25 mouse cellular contexts compared by ENCODE assay signal in the genomic region with DNA sequence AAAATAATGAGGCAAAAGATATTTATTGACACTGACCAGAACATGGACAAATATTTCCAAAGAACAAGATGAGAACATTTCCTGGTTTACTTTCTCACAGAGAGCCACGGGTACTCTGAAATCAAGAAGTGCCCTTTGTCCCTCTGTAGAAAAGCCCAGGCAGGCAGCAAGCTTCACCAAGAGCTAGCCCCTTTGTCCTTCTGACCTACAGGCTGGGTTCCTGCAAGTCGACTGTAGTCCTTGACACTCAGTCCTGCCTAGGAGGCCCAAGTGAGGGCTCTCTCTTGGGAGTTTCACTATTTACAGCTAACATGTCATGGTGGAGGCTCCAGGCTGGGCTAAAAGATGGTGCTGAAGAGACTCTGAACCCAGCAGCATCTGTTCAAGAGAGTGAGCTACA.
DNase-seq lines count a peak whose midpoint lies in the region; ATAC-seq and TF ChIP-seq lines count a peak whose summit lies in the region.
"Had no signal": no experiment of that assay in that cellular context is flagged by ENCODE, and none has a peak within 500 bp of the region (broad histone marks: within the 10 kb centered on the region; RNA-seq: fewer than 3 reads in every experiment).

No protein-coding gene starts in this region.

- no peak overlapping the region for H3K4me3 ChIP-seq in kidney, adult 2 months (ENCODE audit: insufficient read depth, low read depth, low read length)
- H3K4me3 ChIP-seq in liver, adult 2 months (ENCODE audit: insufficient read depth, low read depth, low read length) = no peak overlapping the region
- H3K4me3 ChIP-seq in liver, postnatal 0 days (ENCODE audit: low read depth, low read length) = no peak overlapping the region
- no peak overlapping the region for H3K4me3 ChIP-seq in intestine, embryonic 16.5 days (ENCODE audit: low read length)
- H3K4me3 ChIP-seq: embryonic facial prominence, embryonic 15.5 days; erythroblast, embryonic 14.5 days; forebrain, embryonic 12.5 days; heart, adult 2 months; heart, embryonic 15.5 days; hindbrain, embryonic 15.5 days had no signal

- H3K9ac ChIP-seq in liver, adult 2 months (ENCODE audit: low read depth, low read length) = no peak overlapping the region
- no peak overlapping the region for H3K9ac ChIP-seq in liver, postnatal 0 days (replicated peaks)
- H3K9ac ChIP-seq in intestine, embryonic 16.5 days (ENCODE audit: low read depth, low read length) = no peak overlapping the region
- H3K9ac ChIP-seq: embryonic facial prominence, embryonic 15.5 days; forebrain, embryonic 12.5 days; heart, embryonic 15.5 days; hindbrain, embryonic 15.5 days had no signal

- 44% methylated on average over 2 of the region's 2 CpGs for WGBS in kidney, adult 2 months
- 25% methylated on average over 2 of the region's 2 CpGs for WGBS in liver, adult 2 months
- whole genome bisulfite sequencing in liver, postnatal 0 days (ENCODE audit: insufficient replicate concordance) = 35% methylated on average over 2 of the region's 2 CpGs
- WGBS in intestine, embryonic 16.5 days = 42% methylated on average over 2 of the region's 2 CpGs

- no peak for TF ChIP-seq POLR2A in kidney, adult 2 months (IDR thresholded peaks at IDR 0.05; ENCODE audit: low read depth, low read length)
- no peak for TF ChIP-seq POLR2A in liver, adult 2 months (IDR thresholded peaks at IDR 0.05; ENCODE audit: extremely low read depth, insufficient read depth, low read length)

- ATAC-seq in liver, postnatal 0 days = no peak
- ATAC-seq in intestine, embryonic 16.5 days = peak; percentile 52
- ATAC-seq: activated CD4-positive, CD25-positive, alpha-beta regulatory T cell, adult 4 months; forebrain, embryonic 16.5 days; Patski had no signal

- DNase-seq in kidney, adult 2 months = peak; percentile 59
- DNase-seq in kidney, adult 11 months = no peak
- DNase-seq in liver, adult 2 months (ENCODE audit: extremely low read depth, low read depth, low spot score) = peak; percentile 36
- no peak for DNase-seq in liver, postnatal 0 days
- no peak for DNase-seq in layer of hippocampus, postnatal 10 days (ENCODE audit: low spot score in 2 of 2)
- DNase-seq in right cerebral cortex, postnatal 25 days = no peak
- DNase-seq: adrenal gland, adult 2 months; adrenal gland, postnatal 36 days; cerebellum, adult 2 months; cerebellum, postnatal 10 days; embryo, embryonic 11 days; gastrocnemius, postnatal 10 days; heart, adult 2 months; heart, postnatal 14 days had no signal

- no peaks in the 10 kb centered on the region for H3K27me3 ChIP-seq in kidney, adult 2 months (replicated peaks; ENCODE audit: control insufficient read depth, insufficient read depth, low read length)
- no peaks in the 10 kb centered on the region; the same call in 1 of the 2 replicates for H3K27me3 ChIP-seq in liver, adult 2 months (ENCODE audit: control insufficient read depth, insufficient read depth, low read length)
- no peaks in the 10 kb centered on the region for H3K27me3 ChIP-seq in liver, postnatal 0 days (ENCODE audit: insufficient read depth, low read length)
- H3K27me3 ChIP-seq in intestine, embryonic 16.5 days (replicated peaks; ENCODE audit: control insufficient read depth, insufficient read depth, low read length) = no peaks in the 10 kb centered on the region
- H3K27me3 ChIP-seq: CH12.LX; embryonic facial prominence, embryonic 15.5 days; forebrain, embryonic 12.5 days; heart, embryonic 15.5 days; hindbrain, embryonic 15.5 days; Patski had no signal

- no peaks in the 10 kb centered on the region for H3K79me2 ChIP-seq in liver, adult 2 months (ENCODE audit: control insufficient read depth, insufficient read depth, low read length)

- no peaks in the 10 kb centered on the region for H3K9me3 ChIP-seq in liver, postnatal 0 days (ENCODE audit: low read length)
- no peaks in the 10 kb centered on the region for H3K9me3 ChIP-seq in intestine, embryonic 16.5 days (ENCODE audit: control insufficient read depth, low read length)
- H3K9me3 ChIP-seq: embryonic facial prominence, embryonic 15.5 days; forebrain, embryonic 12.5 days; heart, embryonic 15.5 days; hindbrain, embryonic 15.5 days had no signal

- TF ChIP-seq CTCF in kidney, adult 2 months (conservative IDR thresholded peaks at IDR 0.05; ENCODE audit: insufficient read depth, insufficient read length, low read depth, low read length) = no peak
- TF ChIP-seq CTCF in liver, adult 2 months (IDR thresholded peaks at IDR 0.05; ENCODE audit: low read depth, low read length) = no peak
- TF ChIP-seq CTCF in liver, postnatal 0 days (IDR thresholded peaks at IDR 0.05; ENCODE audit: low read depth) = no peak

- H3K4me2 ChIP-seq in liver, postnatal 0 days (ENCODE audit: low read depth, low read length) = no peak overlapping the region
- no peak overlapping the region for H3K4me2 ChIP-seq in intestine, embryonic 16.5 days (ENCODE audit: low read depth, low read length)
- H3K4me2 ChIP-seq: embryonic facial prominence, embryonic 15.5 days; forebrain, embryonic 12.5 days; heart, embryonic 11.5 days; heart, embryonic 15.5 days; hindbrain, embryonic 15.5 days had no signal

- H3K27ac ChIP-seq in kidney, adult 2 months (ENCODE audit: insufficient read depth, low read depth, low read length) = no peak overlapping the region
- 0 out of 2 replicates have a peak overlapping the region, but pooled peaks have one; percentile 34 for H3K27ac ChIP-seq in liver, adult 2 months (replicated peaks; ENCODE audit: insufficient read depth, low read depth, low read length)
- no peak overlapping the region for H3K27ac ChIP-seq in liver, postnatal 0 days (ENCODE audit: low read depth)
- H3K27ac ChIP-seq in intestine, embryonic 16.5 days (ENCODE audit: low read length) = no peak overlapping the region
- H3K27ac ChIP-seq: embryonic facial prominence, embryonic 15.5 days; forebrain, embryonic 12.5 days; heart, adult 2 months; heart, embryonic 15.5 days; hindbrain, embryonic 15.5 days had no signal

- H3K36me3 ChIP-seq in kidney, adult 2 months (ENCODE audit: control insufficient read depth, insufficient read depth, low read length) = no peaks in the 10 kb centered on the region
- H3K36me3 ChIP-seq in liver, adult 2 months (ENCODE audit: control insufficient read depth, insufficient read depth, low read length) = no peaks in the 10 kb centered on the region
- H3K36me3 ChIP-seq in liver, postnatal 0 days (replicated peaks; ENCODE audit: insufficient read depth, low read length) = no peaks in the 10 kb centered on the region
- H3K36me3 ChIP-seq in intestine, embryonic 16.5 days (ENCODE audit: control insufficient read depth, insufficient read depth, low read length) = no peaks in the 10 kb centered on the region
- H3K36me3 ChIP-seq: embryonic facial prominence, embryonic 15.5 days; forebrain, embryonic 12.5 days; heart, embryonic 15.5 days; hindbrain, embryonic 15.5 days had no signal

- TF ChIP-seq EP300 in liver, postnatal 0 days (IDR thresholded peaks at IDR 0.05; ENCODE audit: low read depth) = no peak

- H3K4me1 ChIP-seq in kidney, adult 2 months (ENCODE audit: control insufficient read depth, insufficient read depth, low read length) = peaks cover 9% of the 10 kb centered on the region
- peaks cover 4% of the 10 kb centered on the region; the same call in 1 of the 2 replicates for H3K4me1 ChIP-seq in liver, adult 2 months (ENCODE audit: control insufficient read depth, insufficient read depth, low read length)
- H3K4me1 ChIP-seq in liver, postnatal 0 days (ENCODE audit: insufficient read depth) = no peaks in the 10 kb centered on the region; the same call in 1 of the 2 replicates
- no peaks in the 10 kb centered on the region for H3K4me1 ChIP-seq in intestine, embryonic 16.5 days (ENCODE audit: control insufficient read depth, insufficient read depth, low read length)
- H3K4me1 ChIP-seq: heart, embryonic 15.5 days had no signal

Comparison
In these comparisons a context has a peak if more than half of its experiments do, and no peak if none do; other contexts are left out.
1. DNase-seq: peak in kidney, adult 2 months (single experiment) and liver, adult 2 months (single experiment); none in kidney, adult 11 months (single experiment), liver, postnatal 0 days (single experiment), layer of hippocampus, postnatal 10 days (0 of 2) and right cerebral cortex, postnatal 25 days (single experiment).